Mouse (Mus musculus) embryonic facial prominence, embryonic 10.5 days (tissue): ENCODE data around the gene Pcdh18. TPM values are rescaled to one million over a fixed set of nuclear protein-coding genes. Genes with fewer than 3 reads are reported as not detected.

Source experiments
- DNase-seq: peaks from one replicate; pipeline ENCODE4 v3.0.0-alpha.2; 2017; ENCODE audit warnings: low spot score
- H3K27ac ChIP-seq: fragments of 300-500 bp; sonication (generic); replicated peaks from 2 replicates; pipeline ENCODE4 v1.5.1; 2016; ENCODE audit warnings: mild to moderate bottlenecking
- H3K27me3 ChIP-seq: fragments of 300-500 bp; sonication (generic); replicated peaks from 2 replicates; pipeline ENCODE4 v1.6.1; 2016; ENCODE audit warnings: low read depth, mild to moderate bottlenecking; ENCODE audit not compliant: poor library complexity, severe bottlenecking
- H3K36me3 ChIP-seq: fragments of 300-500 bp; sonication (generic); replicated peaks from 2 replicates; pipeline ENCODE4 v1.6.1; 2016; ENCODE audit warnings: mild to moderate bottlenecking, moderate library complexity
- H3K4me1 ChIP-seq: fragments of 300-500 bp; sonication (generic); 2 replicates; pipeline ENCODE4 v1.6.1; 2016
- H3K4me3 ChIP-seq: fragments of 300-500 bp; sonication (generic); 2 replicates; pipeline ENCODE4 v1.5.1; 2016; ENCODE audit warnings: mild to moderate bottlenecking, moderate library complexity
- H3K9me3 ChIP-seq: fragments of 300-500 bp; sonication (generic); 2 replicates; pipeline ENCODE4 v1.6.1; 2016; ENCODE audit warnings: mild to moderate bottlenecking
- WGBS: fragments of 180-500 bp; shearing (Covaris S2); methylation state at CpG from one replicate; pipeline ENCODE4 v1.1.7; 2016; 5-methylcytosine and 5-hydroxymethylcytosine counted together
- polyA plus RNA-seq: library from polyadenylated mRNA; unstranded; fragments of >200 nt; fragmentation: Nextera tagmentation; extraction: Ambion mirVana; gene quantifications from 2 replicates; pipeline ENCODE4 v1.2.1, GENCODE M21; 2016

Pcdh18 gene
- 73.7 and 82.8 TPM in 2 replicates for polyA plus RNA-seq

GRCm38 (mm10) chr3:49756870-49757625 is at the start of gene Pcdh18:
Gene Pcdh18 (minus strand): TSS chr3:49757325.
- WGBS, result under 1% methylated on average over 43 of the region's 43 CpGs
- Histone ChIP-seq H3K4me3 (peak within 1 kb of the TSS; percentile 79), H3K4me1 (peaks cover 46% of the 10 kb centered on the region), H3K27me3 (no peaks in the 10 kb centered on the region), H3K9me3 (no peaks in the 10 kb centered on the region), H3K27ac (peak within 1 kb of the TSS; percentile 98), H3K36me3 (peaks cover 36% of the 10 kb centered on the region)
- DNase-seq, result peak; percentile 98

GRCm38 (mm10) chr3:49806823-49807222 is 49.7 kb upstream of the Pcdh18 start:
- Histone ChIP-seq H3K27ac (no peak overlapping the region), H3K36me3 (no peaks in the 10 kb centered on the region), H3K4me1 (peaks cover 13% of the 10 kb centered on the region), H3K9me3 (no peaks in the 10 kb centered on the region), H3K4me3 (no peak overlapping the region), H3K27me3 (no peaks in the 10 kb centered on the region)
- WGBS, result 51% methylated on average over 2 of the region's 2 CpGs
- DNase-seq, result no peak

GRCm38 (mm10) chr3:49805511-49805910 is 48.4 kb upstream of the Pcdh18 start:
- Histone ChIP-seq H3K4me1 (peaks cover 13% of the 10 kb centered on the region), H3K27ac (no peak overlapping the region), H3K4me3 (no peak overlapping the region), H3K9me3 (no peaks in the 10 kb centered on the region), H3K27me3 (no peaks in the 10 kb centered on the region), H3K36me3 (no peaks in the 10 kb centered on the region)
- 85% methylated on average over 1 of the region's 1 CpGs for WGBS
- no peak for DNase-seq

GRCm38 (mm10) chr3:49788296-49788695 is 31.2 kb upstream of the Pcdh18 start:
- Histone ChIP-seq H3K27me3 (no peaks in the 10 kb centered on the region), H3K36me3 (no peaks in the 10 kb centered on the region), H3K4me3 (no peak overlapping the region), H3K9me3 (no peaks in the 10 kb centered on the region), H3K27ac (no peak overlapping the region), H3K4me1 (no peaks in the 10 kb centered on the region)
- no peak for DNase-seq
- 36% methylated on average over 2 of the region's 2 CpGs for WGBS

GRCm38 (mm10) chr3:49787719-49788118 is 30.6 kb upstream of the Pcdh18 start:
- no peaks in the 10 kb centered on the region for H3K27me3 ChIP-seq
- 70% methylated on average over 4 of the region's 4 CpGs for WGBS
- H3K4me1 ChIP-seq, result no peaks in the 10 kb centered on the region
- no peak overlapping the region for H3K4me3 ChIP-seq
- no peak for DNase-seq
- no peaks in the 10 kb centered on the region for H3K9me3 ChIP-seq
- H3K36me3 ChIP-seq, result no peaks in the 10 kb centered on the region
- no peak overlapping the region for H3K27ac ChIP-seq

- no peaks in the 10 kb centered on the region for H3K27me3 ChIP-seq
- H3K36me3 ChIP-seq, result no peaks in the 10 kb centered on the region
- H3K9me3 ChIP-seq, result no peaks in the 10 kb centered on the region
- peak; percentile 17 for DNase-seq
- H3K4me1 ChIP-seq, result peaks cover 20% of the 10 kb centered on the region
- WGBS, result 14% methylated on average over 3 of the region's 3 CpGs
- peak overlapping the region; percentile 30; the same call in 1 of the 2 replicates for H3K27ac ChIP-seq
- H3K4me3 ChIP-seq, result no peak overlapping the region
Observed at GRCm38 (mm10) chr3:49768992-49769738, 12.0 kb upstream of the Pcdh18 start.

GRCm38 (mm10) chr3:49762711-49763110 is 5.6 kb upstream of the Pcdh18 start:
- H3K36me3 ChIP-seq, result no peaks in the 10 kb centered on the region
- H3K27ac ChIP-seq, result no peak overlapping the region
- H3K9me3 ChIP-seq, result no peaks in the 10 kb centered on the region
- peaks cover 11% of the 10 kb centered on the region for H3K4me1 ChIP-seq
- WGBS, result 85% methylated on average over 5 of the region's 5 CpGs
- no peaks in the 10 kb centered on the region for H3K27me3 ChIP-seq
- H3K4me3 ChIP-seq, result no peak overlapping the region
- no peak for DNase-seq

- no peak overlapping the region for H3K4me3 ChIP-seq
- H3K36me3 ChIP-seq, result no peaks in the 10 kb centered on the region
- H3K27me3 ChIP-seq, result no peaks in the 10 kb centered on the region
- DNase-seq, result no peak
- H3K9me3 ChIP-seq, result no peaks in the 10 kb centered on the region
- H3K27ac ChIP-seq, result no peak overlapping the region
- H3K4me1 ChIP-seq, result peaks cover 11% of the 10 kb centered on the region
Observed at GRCm38 (mm10) chr3:49761971-49762370, 4.8 kb upstream of the Pcdh18 start.

GRCm38 (mm10) chr3:49757626-49758019 is 498 bp upstream of the Pcdh18 start:
- no peaks in the 10 kb centered on the region for H3K27me3 ChIP-seq
- peak; percentile 82 for DNase-seq
- 0% methylated on average over 6 of the region's 6 CpGs for WGBS
- H3K9me3 ChIP-seq, result no peaks in the 10 kb centered on the region
- H3K36me3 ChIP-seq, result peaks cover 30% of the 10 kb centered on the region
- H3K27ac ChIP-seq, result peak overlapping the region; percentile 98
- peak overlapping the region; percentile 79 for H3K4me3 ChIP-seq
- H3K4me1 ChIP-seq, result peaks cover 40% of the 10 kb centered on the region

- Histone ChIP-seq H3K27ac (peak overlapping the region; percentile 98), H3K36me3 (peaks cover 44% of the 10 kb centered on the region), H3K9me3 (no peaks in the 10 kb centered on the region), H3K4me1 (peaks cover 52% of the 10 kb centered on the region), H3K4me3 (peak overlapping the region; percentile 79), H3K27me3 (no peaks in the 10 kb centered on the region)
- 1% methylated on average over 36 of the region's 36 CpGs for WGBS
- peak; percentile 49 for DNase-seq
Observed at GRCm38 (mm10) chr3:49755986-49756845, 909 bp downstream of the Pcdh18 start.

- H3K9me3 ChIP-seq, result no peaks in the 10 kb centered on the region
- H3K27me3 ChIP-seq, result no peaks in the 10 kb centered on the region
- H3K27ac ChIP-seq, result no peak overlapping the region
- WGBS, result 74% methylated on average over 4 of the region's 4 CpGs
- peaks cover 79% of the 10 kb centered on the region for H3K36me3 ChIP-seq
- peaks cover 53% of the 10 kb centered on the region for H3K4me1 ChIP-seq
- H3K4me3 ChIP-seq, result peak overlapping the region; percentile 79
- DNase-seq, result no peak
Observed at GRCm38 (mm10) chr3:49752766-49753165, 4.4 kb downstream of the Pcdh18 start.

GRCm38 (mm10) chr3:49749491-49750284 is 7.4 kb downstream of the Pcdh18 start:
- WGBS, result 60% methylated on average over 8 of the region's 8 CpGs

More at GRCm38 (mm10) chr3:49749491-49750284, 7.4 kb downstream of the Pcdh18 start:
- Histone ChIP-seq H3K4me1 (peaks cover 43% of the 10 kb centered on the region), H3K9me3 (no peaks in the 10 kb centered on the region), H3K27ac (no peak overlapping the region), H3K36me3 (peaks cover 100% of the 10 kb centered on the region), H3K27me3 (no peaks in the 10 kb centered on the region), H3K4me3 (no peak overlapping the region)
- no peak for DNase-seq
